Mouse (Mus musculus) cerebellum, adult 8-10 months (tissue): ENCODE data around the gene Txndc5.
A peak's percentile ranks its signal among the peaks of the same experiment; 100 is the strongest.

Experiments used
- DNase-seq: peaks from one replicate; pipeline ENCODE4 v3.0.0; 2022

The Txndc5 gene

GRCm38 (mm10) chr13:38528687-38529294, at the start of gene Txndc5:
Gene Txndc5 (minus strand): TSS chr13:38528824.
- peak; percentile 11 for DNase-seq

DNA sequence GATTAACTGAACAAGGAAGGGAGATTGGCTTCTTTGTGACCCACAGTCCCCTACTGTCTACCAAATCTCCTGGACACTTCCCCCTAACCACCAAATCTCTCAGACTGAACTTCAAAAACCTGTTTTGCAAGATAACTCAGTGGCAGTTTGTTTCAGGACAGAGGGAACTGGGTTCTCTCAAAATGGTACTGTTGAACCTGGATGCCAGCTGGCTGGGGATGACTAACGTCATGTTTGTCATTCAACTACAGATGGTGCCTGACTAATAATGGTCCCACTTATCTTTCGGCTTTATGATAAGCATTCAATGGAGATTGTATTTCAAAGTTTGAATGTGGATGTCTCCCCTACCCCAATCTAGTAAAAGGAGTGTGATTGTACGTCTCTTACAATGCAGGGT, 46.0 kb upstream of the Txndc5 start:
- DNase-seq = no peak

- no peak for DNase-seq
Measured at GRCm38 (mm10) chr13:38573281-38573680, 44.7 kb upstream of the Txndc5 start.

DNA sequence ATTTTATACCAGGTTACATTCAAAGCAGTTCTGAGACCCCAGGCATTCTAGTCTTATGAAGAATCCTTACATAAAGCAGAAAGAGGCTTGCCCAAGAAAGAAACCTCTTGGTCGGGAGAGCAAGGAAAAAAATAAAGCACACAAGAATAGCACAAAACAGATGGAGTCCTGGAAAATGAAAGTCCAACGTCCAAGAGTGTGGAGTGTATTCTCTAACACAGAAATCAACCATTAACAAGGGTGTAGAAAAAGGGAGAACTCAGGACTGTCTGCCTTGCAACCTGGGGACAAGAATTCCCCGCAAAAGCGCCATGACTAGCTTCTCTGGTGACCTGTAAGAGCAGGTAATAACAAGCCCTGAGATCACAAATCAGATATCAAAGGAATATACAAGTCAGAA, 36.6 kb upstream of the Txndc5 start:
- no peak for DNase-seq

- no peak for DNase-seq
Measured at GRCm38 (mm10) chr13:38554611-38555010, 26.0 kb upstream of the Txndc5 start.

GRCm38 (mm10) chr13:38554210-38554609, 25.6 kb upstream of the Txndc5 start:
- no peak for DNase-seq

GRCm38 (mm10) chr13:38548681-38549080, 20.1 kb upstream of the Txndc5 start:
- DNase-seq = no peak

GRCm38 (mm10) chr13:38547717-38548116, 19.1 kb upstream of the Txndc5 start:
- no peak for DNase-seq

DNA sequence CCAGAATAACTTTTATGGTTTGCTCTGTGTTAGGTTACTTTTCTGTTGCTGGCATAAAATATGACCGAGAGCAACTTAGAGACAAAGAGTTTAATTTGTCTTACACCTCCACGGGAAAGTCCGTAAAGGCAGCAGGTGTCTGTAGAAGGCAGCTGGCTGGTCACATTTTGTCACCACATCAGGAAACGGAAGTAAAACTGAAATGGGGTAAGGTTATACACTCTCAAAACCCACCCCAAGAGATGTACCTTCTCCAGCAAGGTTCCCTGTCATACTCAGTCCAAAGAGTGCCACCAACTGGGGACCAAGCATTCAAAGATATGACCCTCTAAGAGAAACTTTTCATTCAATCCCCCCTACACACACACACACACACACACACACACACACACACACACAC, 18.1 kb upstream of the Txndc5 start:
- no peak for DNase-seq

DNA sequence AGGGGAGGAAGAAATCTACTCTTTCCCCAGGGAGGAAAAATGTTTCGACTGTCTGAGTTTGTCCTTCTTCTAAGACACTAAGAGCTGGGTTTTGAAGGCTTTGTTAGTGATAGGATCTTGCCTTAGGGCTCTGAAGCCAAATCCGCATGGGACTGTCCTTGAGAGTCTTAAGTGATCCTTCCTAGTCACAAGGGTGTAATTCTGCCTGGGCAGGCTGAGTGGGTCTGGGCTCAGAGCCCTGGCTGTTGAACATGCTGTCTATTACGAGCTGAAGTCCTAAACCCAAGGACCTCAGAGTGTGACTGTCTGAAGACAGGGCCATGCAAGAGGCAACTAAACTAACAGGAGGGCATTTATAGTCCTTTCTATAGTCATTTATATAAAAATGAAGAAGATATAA, 16.8 kb upstream of the Txndc5 start:
- no peak for DNase-seq

- no peak for DNase-seq
Measured at GRCm38 (mm10) chr13:38544769-38545445, 16.3 kb upstream of the Txndc5 start.

GRCm38 (mm10) chr13:38543455-38544125, 15.0 kb upstream of the Txndc5 start:
- no peak for DNase-seq

DNA sequence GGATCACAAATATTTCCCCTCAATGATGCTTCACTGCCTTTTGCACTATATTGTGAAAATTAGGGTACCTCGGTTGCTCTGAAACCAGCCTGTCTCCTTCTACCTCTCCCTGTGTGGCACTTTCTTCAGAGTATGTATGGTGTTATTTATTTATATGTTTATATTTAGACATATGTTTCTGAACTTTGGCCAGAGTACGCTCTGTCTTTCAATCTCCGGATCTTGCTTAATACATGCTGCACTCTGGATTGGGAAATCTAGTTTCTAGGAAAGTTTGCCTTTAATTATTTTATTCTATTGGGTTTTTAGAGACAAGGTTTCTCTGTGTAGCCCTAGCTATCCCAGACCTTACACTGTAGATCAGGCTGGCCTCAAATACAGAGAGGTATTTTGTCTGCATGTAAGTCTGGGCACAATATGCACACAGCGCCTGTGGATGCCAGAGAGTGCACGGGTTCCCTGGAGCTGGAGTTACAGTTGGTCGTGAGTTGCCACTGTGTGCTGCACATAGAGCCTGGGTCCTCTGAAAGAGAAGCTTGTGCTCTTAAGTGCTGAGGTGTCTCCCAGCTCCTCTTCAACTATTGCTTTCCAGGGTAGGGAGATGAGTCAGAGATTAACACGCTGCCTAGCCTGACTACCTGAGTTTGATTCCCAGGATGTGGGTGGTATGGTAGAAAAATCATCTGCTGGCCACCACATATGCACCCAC, 10.7 kb upstream of the Txndc5 start:
- no peak for DNase-seq

DNA sequence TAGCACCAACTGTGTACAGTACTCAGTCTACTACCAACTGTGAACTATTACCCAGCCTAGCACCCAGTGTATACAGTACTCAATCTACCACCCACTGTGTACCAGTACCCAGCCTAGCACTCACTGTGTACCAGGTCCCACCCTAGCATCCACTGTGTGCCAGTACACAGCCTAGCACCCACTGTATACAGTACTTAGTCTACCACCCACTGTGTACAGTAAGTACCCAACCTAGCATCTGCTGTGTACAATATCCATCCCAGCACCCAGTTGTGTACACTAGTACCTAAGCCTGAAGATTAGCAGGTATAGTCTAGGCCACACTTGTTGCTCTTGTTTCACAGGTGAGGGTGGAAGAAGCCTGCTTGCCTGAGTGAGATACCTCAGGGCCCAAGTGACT, 8.9 kb upstream of the Txndc5 start:
- no peak for DNase-seq

GRCm38 (mm10) chr13:38534731-38535130, 6.1 kb upstream of the Txndc5 start:
- DNase-seq = no peak

DNA sequence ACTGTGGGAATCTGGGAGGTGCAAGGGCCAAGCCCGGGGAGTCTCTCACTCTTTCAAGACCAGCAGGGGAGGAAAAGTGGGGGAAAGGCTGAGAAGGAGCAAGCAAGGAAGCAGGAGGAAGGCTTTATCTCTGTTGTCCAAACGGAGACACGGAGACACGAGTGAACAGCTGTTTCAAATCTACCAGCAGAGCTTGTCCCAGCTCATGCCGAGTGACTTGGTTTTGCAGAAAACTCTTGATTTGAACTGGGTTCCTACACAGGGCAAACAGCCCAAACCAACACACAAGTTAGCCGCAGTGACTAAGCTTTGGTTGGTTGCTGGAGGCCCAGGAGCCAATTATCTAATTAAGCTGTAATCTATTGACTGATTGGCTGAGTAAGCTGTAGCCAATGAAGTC, 5.4 kb upstream of the Txndc5 start:
- DNase-seq = no peak

DNA sequence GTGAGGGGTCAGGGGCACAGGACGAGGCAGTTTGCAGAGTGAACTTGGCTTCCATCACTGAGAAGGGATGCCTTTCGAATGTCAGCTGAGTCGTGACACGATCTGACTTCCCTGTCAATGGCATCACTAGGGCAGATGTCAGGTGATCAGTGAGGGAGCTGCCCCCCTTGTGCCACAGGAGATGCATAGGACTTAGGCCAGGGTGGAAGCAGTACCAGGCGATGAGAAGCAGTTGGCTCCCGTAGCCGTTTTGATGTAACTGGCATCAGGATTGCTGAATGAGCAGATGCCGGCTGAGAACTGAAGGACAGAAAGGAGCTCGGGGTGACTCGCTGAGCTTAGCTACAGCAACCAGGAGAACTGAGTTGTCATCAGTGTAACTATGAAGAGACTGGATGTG, 4.8 kb upstream of the Txndc5 start:
- no peak for DNase-seq

- no peak for DNase-seq
Measured at GRCm38 (mm10) chr13:38531498-38531897, 2.9 kb upstream of the Txndc5 start.

DNA sequence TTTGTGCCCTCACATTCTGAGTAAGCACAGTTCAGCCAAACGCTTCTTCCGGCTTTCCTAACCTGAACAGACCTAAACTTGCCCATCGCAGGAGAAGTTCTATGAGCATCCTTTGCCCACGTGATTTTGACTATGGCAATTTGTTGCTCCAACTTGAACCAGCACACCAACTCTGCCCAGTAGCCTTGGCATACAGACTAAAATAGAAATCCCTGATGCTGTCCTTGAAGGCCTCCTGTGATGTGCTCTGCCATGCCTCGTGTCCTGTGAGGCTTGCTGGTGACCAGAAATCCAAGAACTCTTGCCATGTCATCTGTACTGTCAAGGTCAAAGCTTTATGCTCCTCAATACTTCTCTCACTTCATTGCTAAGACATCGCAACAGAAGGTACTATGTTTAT, 952 bp upstream of the Txndc5 start:
- DNase-seq = no peak

GRCm38 (mm10) chr13:38527797-38528650, 600 bp downstream of the Txndc5 start:
- peak; percentile 84 for DNase-seq

DNA sequence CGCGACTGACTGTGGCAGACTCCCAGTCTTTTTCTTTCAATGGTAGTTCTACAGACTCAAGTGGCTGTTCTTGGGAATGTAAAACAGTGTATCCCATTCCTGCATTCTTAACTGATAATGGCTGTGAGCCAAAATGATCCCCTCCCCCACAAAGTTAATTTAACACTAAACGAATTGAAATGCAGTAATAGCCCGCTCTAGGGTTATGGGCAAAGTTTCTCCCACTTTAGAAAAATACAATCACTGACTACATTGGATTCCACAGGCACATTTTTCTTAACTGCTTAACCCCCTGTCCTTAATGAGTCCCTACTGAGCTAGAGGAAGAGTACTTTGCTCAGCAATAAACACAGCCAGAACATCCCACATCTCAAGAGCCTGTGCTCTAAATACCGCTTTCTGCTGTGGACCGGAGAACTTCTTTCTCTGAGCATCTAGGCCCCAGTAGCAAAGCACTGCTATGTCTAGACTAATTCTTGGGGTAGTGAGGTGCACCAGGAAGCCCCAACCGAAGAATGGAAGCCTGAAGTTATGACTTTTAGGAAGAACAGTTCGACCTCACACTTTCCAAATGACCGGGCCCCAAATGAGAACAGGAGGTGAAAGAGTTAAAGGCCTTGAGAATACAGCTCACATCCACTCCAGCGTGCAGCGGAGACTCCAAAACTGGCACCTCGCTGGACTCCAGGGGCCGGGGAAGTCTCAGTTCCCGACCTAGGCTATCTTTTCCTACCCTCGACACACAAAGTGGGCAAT, 1.4 kb downstream of the Txndc5 start:
- DNase-seq = no peak

DNA sequence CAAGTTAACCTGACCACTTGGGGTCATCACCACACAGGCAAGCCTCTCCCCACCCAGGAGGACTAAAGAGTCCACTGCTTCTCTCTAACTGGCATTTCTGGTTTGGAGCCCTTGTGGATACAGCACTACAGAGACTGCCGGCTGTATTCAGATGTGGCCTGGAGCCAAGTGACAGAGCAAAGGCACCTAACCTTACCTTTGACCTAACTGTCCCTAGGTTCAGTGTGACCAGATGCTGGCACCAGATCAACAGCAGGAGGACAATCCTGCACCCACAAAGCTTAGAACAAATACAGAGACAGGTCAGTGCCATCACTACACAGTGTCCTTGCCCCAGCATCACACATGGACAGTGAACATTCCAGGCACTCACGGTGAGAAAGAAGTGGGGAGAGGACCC, 2.5 kb downstream of the Txndc5 start:
- no peak for DNase-seq
